Mouse (Mus musculus): Measurements from ENCODE around the gene Klhl29.

GRCm38 (mm10) chr12:5207941-5208905 is 167.3 kb downstream of the Klhl29 start:
- no peak for TF ChIP-seq CTCF (IDR thresholded peaks at IDR 0.05; ENCODE audit: control insufficient read depth, insufficient read depth, insufficient read length)
- TF ChIP-seq CEBPB (IDR thresholded peaks at IDR 0.05; ENCODE audit: low read depth), result no peak
- no peak for TF ChIP-seq USF1 (IDR thresholded peaks at IDR 0.05; ENCODE audit: low read depth)
- TF ChIP-seq MAX (IDR thresholded peaks at IDR 0.05), result no peak
- no peak for TF ChIP-seq MYOG (IDR thresholded peaks at IDR 0.05; ENCODE audit: control insufficient read depth, extremely low read depth, insufficient read length)
- no peak for TF ChIP-seq FOSL1 (IDR thresholded peaks at IDR 0.05; ENCODE audit: insufficient read depth, low read length, poor library complexity, severe bottlenecking)

Measured in C2C12 (cell line).